Mouse (Mus musculus): Measurements from ENCODE around the gene Gsdma. TPM values are rescaled to one million over a fixed set of nuclear protein-coding genes. Genes with fewer than 3 reads are reported as not detected.
"Not testable (repeated sequence)": the region's sequence is repeated elsewhere in the genome, so short reads cannot be mapped to it uniquely, and the experiment has no call there.

The Gsdma gene
- polyA plus RNA-seq, 1 experiment: 0.22 TPM

DNA sequence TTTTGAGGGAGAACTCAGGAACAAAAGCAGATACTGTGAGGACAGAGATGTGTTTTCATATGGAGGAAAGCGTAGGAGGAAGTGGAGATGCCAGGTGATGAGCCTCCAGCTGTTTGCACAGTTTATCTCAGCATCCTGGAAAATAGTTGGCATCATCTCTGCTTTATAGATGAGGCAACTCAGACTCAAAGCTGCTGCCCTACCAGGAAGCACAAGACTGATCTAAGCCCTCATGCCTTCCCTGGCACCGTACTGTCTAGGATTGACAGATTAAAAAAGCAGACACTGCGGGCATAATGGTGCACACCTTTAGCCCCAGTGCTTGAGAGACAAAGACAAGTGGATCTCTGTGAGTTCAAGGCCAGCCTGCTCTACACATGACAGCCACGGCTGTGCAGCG is 33.5 kb upstream of the Gsdma start:
- no peaks in the 10 kb centered on the region for H3K9me3 ChIP-seq (replicated peaks; ENCODE audit: control insufficient read depth, insufficient read depth, low read length, poor library complexity, severe bottlenecking)
- TF ChIP-seq POLR2A (IDR thresholded peaks at IDR 0.05; ENCODE audit: insufficient read depth, low read length) (no peak), CTCF (IDR thresholded peaks at IDR 0.05; ENCODE audit: low read depth, low read length) (no peak), EP300 (IDR thresholded peaks at IDR 0.05; ENCODE audit: insufficient read depth, low read depth, low read length) (no peak)
- H3K36me3 ChIP-seq (ENCODE audit: control insufficient read depth, insufficient read depth, low read length, poor library complexity, severe bottlenecking): no peaks in the 10 kb centered on the region
- peaks cover 2% of the 10 kb centered on the region for H3K4me1 ChIP-seq (ENCODE audit: control insufficient read depth, insufficient read depth, low read length)
- H3K4me3 ChIP-seq (ENCODE audit: low read depth, low read length): no peak overlapping the region
- no peaks in the 10 kb centered on the region for H3K27me3 ChIP-seq (ENCODE audit: control insufficient read depth, insufficient read depth, low read length, poor library complexity, severe bottlenecking)
- no peak overlapping the region for H3K9ac ChIP-seq (ENCODE audit: low read depth, poor library complexity, severe bottlenecking)
- H3K27ac ChIP-seq (ENCODE audit: insufficient read depth, low read length): no peak overlapping the region

DNA sequence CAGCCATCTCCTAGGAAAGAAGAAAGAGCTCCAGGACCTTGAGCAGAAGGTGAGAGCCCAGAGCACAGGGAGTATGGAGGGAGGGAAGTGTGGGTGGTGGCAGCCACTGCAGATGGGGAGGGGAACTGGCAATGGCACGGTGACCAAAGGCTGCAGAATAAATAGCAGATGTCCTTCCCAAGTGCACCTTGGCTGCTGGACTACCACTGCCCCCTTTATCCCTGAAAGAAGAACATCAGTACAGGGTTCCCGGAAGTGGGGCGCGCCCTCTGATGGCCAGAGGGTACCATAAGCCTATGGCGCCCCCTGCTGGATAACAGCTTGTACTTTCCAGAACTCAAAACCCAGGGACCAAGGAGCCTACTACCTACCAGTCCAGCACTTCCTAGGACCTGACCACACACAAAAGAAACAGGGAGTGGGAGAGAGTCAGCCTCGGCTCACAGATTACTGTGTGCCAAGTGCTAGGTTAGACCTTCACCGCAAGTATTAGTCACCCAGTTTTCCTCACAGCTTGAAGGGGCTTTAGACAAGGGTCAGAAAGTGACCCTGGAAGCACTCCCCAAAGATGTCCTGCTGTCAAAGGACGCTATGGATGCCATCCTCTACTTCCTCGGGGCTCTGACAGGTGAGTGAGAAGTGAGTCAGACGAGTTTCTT is 28.7 kb upstream of the Gsdma start:
- H3K4me3 ChIP-seq (ENCODE audit: low read depth, low read length); H3K9me3 ChIP-seq (replicated peaks; ENCODE audit: control insufficient read depth, insufficient read depth, low read length, poor library complexity, severe bottlenecking); H3K36me3 ChIP-seq (ENCODE audit: control insufficient read depth, insufficient read depth, low read length, poor library complexity, severe bottlenecking); H3K27ac ChIP-seq (ENCODE audit: insufficient read depth, low read length); H3K27me3 ChIP-seq (ENCODE audit: control insufficient read depth, insufficient read depth, low read length, poor library complexity, severe bottlenecking); H3K9ac ChIP-seq (ENCODE audit: low read depth, poor library complexity, severe bottlenecking); H3K4me1 ChIP-seq (ENCODE audit: control insufficient read depth, insufficient read depth, low read length): not testable (repeated sequence)
- TF ChIP-seq CTCF (IDR thresholded peaks at IDR 0.05; ENCODE audit: low read depth, low read length): peak; percentile 41

DNA sequence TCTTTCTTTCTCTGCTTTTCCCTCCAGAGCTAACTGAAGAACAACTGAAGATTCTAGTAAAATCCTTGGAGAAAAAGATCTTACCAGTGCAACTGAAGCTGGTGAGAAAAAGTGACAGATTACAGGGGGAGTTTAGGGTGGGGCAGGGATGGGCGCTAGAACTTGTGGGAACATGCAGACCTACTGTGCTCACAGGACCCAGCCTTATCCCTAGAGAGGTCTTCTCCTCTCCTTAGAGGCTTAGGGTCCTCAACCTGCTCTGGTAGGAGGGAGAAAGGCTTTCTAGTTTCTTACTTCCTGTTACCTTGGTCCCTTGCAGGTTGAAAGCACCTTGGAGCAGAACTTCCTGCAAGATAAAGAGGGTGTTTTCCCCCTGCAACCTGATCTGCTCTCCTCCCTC is 26.6 kb upstream of the Gsdma start:
- Histone ChIP-seq H3K9ac (ENCODE audit: low read depth, poor library complexity, severe bottlenecking) (no peak overlapping the region), H3K9me3 (replicated peaks; ENCODE audit: control insufficient read depth, insufficient read depth, low read length, poor library complexity, severe bottlenecking) (no peaks in the 10 kb centered on the region; the same call in 1 of the 2 replicates), H3K36me3 (ENCODE audit: control insufficient read depth, insufficient read depth, low read length, poor library complexity, severe bottlenecking) (no peaks in the 10 kb centered on the region), H3K27ac (ENCODE audit: insufficient read depth, low read length) (no peak overlapping the region), H3K4me1 (ENCODE audit: control insufficient read depth, insufficient read depth, low read length) (peaks cover 2% of the 10 kb centered on the region), H3K4me3 (ENCODE audit: low read depth, low read length) (no peak overlapping the region), H3K27me3 (ENCODE audit: control insufficient read depth, insufficient read depth, low read length, poor library complexity, severe bottlenecking) (no peaks in the 10 kb centered on the region)
- TF ChIP-seq POLR2A (IDR thresholded peaks at IDR 0.05; ENCODE audit: insufficient read depth, low read length): no peak
- TF ChIP-seq CTCF (IDR thresholded peaks at IDR 0.05; ENCODE audit: low read depth, low read length): no peak
- no peak for TF ChIP-seq EP300 (IDR thresholded peaks at IDR 0.05; ENCODE audit: insufficient read depth, low read depth, low read length)

DNA sequence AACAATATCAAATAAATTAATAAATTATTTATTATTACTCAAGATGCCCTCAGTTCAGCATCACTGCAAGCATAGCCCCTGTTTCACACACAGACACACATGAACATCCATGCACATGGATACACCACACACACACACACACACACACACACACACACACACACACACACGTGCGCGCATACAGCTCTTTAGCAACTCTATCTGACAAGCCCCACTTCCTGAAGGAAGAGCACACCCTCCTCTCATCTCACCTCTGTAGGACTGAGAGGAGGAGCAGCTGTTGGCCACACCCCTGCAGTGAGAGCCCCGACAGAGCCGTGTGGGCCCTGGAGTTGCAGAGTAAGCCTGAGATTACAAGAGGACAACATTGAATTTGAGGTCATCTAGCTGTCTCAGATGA is 24.1 kb upstream of the Gsdma start:
- Histone ChIP-seq H3K27ac (ENCODE audit: insufficient read depth, low read length) (no peak overlapping the region), H3K4me3 (ENCODE audit: low read depth, low read length) (no peak overlapping the region), H3K4me1 (ENCODE audit: control insufficient read depth, insufficient read depth, low read length) (peaks cover 2% of the 10 kb centered on the region), H3K36me3 (ENCODE audit: control insufficient read depth, insufficient read depth, low read length, poor library complexity, severe bottlenecking) (no peaks in the 10 kb centered on the region), H3K9ac (ENCODE audit: low read depth, poor library complexity, severe bottlenecking) (no peak overlapping the region), H3K9me3 (replicated peaks; ENCODE audit: control insufficient read depth, insufficient read depth, low read length, poor library complexity, severe bottlenecking) (peaks cover 5% of the 10 kb centered on the region; the same call in 1 of the 2 replicates), H3K27me3 (ENCODE audit: control insufficient read depth, insufficient read depth, low read length, poor library complexity, severe bottlenecking) (no peaks in the 10 kb centered on the region)
- TF ChIP-seq EP300 (IDR thresholded peaks at IDR 0.05; ENCODE audit: insufficient read depth, low read depth, low read length) (no peak), CTCF (IDR thresholded peaks at IDR 0.05; ENCODE audit: low read depth, low read length) (no peak), POLR2A (IDR thresholded peaks at IDR 0.05; ENCODE audit: insufficient read depth, low read length) (no peak)

DNA sequence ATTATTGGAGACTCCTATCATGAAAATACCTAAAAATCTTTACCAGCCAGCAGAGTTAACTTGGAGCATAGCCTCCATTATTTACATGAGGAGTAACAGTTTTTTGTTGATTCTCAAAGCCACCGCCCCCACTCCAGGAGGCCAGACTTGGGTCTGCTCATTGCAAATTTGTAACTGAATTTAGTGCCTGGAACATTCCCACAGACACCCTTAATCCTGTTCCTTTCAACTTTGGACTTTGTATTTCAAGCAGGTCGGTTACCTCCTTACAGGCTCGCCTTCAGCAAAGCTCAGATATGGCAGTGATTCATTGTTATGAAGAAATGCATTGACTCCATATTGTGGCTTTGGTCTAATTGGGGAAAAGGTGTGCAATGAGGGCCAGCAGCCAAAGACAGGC is 19.4 kb upstream of the Gsdma start:
- TF ChIP-seq EP300 (IDR thresholded peaks at IDR 0.05; ENCODE audit: insufficient read depth, low read depth, low read length) (no peak), POLR2A (IDR thresholded peaks at IDR 0.05; ENCODE audit: insufficient read depth, low read length) (no peak), CTCF (IDR thresholded peaks at IDR 0.05; ENCODE audit: low read depth, low read length) (no peak)
- Histone ChIP-seq H3K4me1 (ENCODE audit: control insufficient read depth, insufficient read depth, low read length) (no peaks in the 10 kb centered on the region), H3K27me3 (ENCODE audit: control insufficient read depth, insufficient read depth, low read length, poor library complexity, severe bottlenecking) (peaks cover 2% of the 10 kb centered on the region), H3K27ac (ENCODE audit: insufficient read depth, low read length) (no peak overlapping the region), H3K9ac (ENCODE audit: low read depth, poor library complexity, severe bottlenecking) (no peak overlapping the region), H3K4me3 (ENCODE audit: low read depth, low read length) (no peak overlapping the region), H3K36me3 (ENCODE audit: control insufficient read depth, insufficient read depth, low read length, poor library complexity, severe bottlenecking) (no peaks in the 10 kb centered on the region), H3K9me3 (replicated peaks; ENCODE audit: control insufficient read depth, insufficient read depth, low read length, poor library complexity, severe bottlenecking) (peaks cover 10% of the 10 kb centered on the region; the same call in 1 of the 2 replicates)

DNA sequence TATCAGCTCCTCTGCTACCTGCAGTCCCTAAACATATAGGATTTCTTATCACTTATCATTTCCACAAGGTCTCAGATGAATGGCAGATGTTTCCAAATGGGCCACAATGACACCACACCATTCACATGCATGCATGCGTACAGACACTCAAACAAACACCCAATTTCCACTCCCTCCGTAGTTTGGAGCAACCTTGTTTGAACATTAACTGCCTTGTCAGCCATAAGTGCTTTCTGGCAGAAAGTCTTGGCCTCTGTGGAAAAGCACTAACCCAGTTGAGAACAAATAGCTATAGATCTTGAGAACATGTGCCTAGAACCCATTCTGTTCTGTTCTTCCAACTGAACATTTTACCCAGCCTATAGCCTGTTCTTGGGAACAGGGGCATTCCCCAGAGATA is 18.2 kb upstream of the Gsdma start:
- Histone ChIP-seq H3K27me3 (ENCODE audit: control insufficient read depth, insufficient read depth, low read length, poor library complexity, severe bottlenecking) (peaks cover 2% of the 10 kb centered on the region), H3K36me3 (ENCODE audit: control insufficient read depth, insufficient read depth, low read length, poor library complexity, severe bottlenecking) (no peaks in the 10 kb centered on the region)
- TF ChIP-seq POLR2A (IDR thresholded peaks at IDR 0.05; ENCODE audit: insufficient read depth, low read length) (no peak), EP300 (IDR thresholded peaks at IDR 0.05; ENCODE audit: insufficient read depth, low read depth, low read length) (no peak), CTCF (IDR thresholded peaks at IDR 0.05; ENCODE audit: low read depth, low read length) (no peak)

More for the DNA sequence above, 18.2 kb upstream of the Gsdma start:
- H3K9ac ChIP-seq (ENCODE audit: low read depth, poor library complexity, severe bottlenecking): no peak overlapping the region
- H3K4me3 ChIP-seq (ENCODE audit: low read depth, low read length): no peak overlapping the region
- peaks cover 10% of the 10 kb centered on the region; the same call in 1 of the 2 replicates for H3K9me3 ChIP-seq (replicated peaks; ENCODE audit: control insufficient read depth, insufficient read depth, low read length, poor library complexity, severe bottlenecking)
- no peaks in the 10 kb centered on the region for H3K4me1 ChIP-seq (ENCODE audit: control insufficient read depth, insufficient read depth, low read length)
- H3K27ac ChIP-seq (ENCODE audit: insufficient read depth, low read length): no peak overlapping the region

Measured in ES-Bruce4 (cell line).